Mouse (Mus musculus) cerebellum, postnatal 4 days (tissue): ENCODE measurements around the gene Olfr220.

Experiments
- DNase-seq, 2 experiments: peaks; one replicate each; pipeline ENCODE4 v3.0.0; 2022; ENCODE audit warnings: low spot score in 2 of 2, mixed read lengths in 1 of 2

The Olfr220 gene

DNA sequence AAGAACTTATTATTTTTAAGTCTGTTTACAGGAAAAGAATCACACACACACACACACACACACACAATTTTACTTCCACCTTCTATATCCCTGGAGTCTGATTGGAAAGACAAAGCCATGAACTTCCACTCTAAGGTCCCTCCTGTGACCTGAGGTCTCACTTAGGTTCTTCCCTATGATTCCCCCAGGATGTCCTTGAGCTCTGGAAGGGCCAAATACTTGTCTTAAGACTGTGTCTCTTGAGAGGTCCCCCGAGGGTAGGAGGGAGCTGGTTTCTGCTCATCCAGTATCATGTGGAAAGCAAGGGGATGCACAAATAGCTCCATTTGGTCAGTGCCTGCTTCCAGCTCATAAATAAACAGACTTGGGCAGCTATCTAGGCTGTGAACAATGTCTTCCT lies at the start of gene Olfr220:
Gene Olfr220 (plus strand): TSS at position 301 of the 400 bp plus-strand sequence.
- no peak for DNase-seq

DNA sequence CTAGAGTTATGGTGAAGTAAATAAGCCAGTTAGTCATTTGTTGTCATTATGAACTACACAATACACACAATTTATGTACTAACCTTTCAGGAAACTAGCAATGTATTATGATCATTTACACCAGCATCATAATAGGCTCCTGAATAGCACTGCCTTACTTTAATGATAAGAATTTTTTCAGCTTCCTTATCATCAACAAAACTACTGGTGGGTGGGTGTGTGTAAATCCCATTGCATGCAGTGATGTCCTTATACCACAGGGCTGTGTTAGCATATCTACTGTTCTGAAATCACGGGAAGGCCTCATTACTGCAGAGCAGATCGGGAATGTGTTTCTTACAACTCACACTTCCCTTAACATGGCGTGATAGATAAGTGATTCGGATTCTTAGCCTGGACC lies 18.9 kb upstream of the Olfr220 start:
- DNase-seq, result no peak

DNA sequence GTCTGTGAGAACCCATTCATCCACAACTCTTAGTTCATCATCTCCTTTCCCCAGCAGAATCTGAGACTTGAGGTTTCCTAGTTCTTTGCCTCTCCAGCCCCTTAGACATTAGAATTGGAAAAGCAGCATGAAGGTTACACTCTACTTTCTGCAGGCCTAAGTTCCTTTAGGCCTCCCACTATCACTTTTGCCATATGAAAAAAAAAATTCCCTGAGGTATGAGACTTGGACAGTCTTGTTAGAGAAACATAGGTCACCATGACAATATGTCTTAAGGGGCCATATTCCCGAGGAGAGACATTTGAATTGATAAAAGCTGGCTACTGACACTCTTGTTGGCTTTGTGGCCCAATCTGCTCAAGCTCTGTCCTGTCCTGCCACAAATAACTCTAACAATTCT lies 18.1 kb upstream of the Olfr220 start, which contains the start of gene Olfr414:
Gene Olfr414 (plus strand): TSS at position 301 of the 400 bp plus-strand sequence.
- DNase-seq, result no peak

DNA sequence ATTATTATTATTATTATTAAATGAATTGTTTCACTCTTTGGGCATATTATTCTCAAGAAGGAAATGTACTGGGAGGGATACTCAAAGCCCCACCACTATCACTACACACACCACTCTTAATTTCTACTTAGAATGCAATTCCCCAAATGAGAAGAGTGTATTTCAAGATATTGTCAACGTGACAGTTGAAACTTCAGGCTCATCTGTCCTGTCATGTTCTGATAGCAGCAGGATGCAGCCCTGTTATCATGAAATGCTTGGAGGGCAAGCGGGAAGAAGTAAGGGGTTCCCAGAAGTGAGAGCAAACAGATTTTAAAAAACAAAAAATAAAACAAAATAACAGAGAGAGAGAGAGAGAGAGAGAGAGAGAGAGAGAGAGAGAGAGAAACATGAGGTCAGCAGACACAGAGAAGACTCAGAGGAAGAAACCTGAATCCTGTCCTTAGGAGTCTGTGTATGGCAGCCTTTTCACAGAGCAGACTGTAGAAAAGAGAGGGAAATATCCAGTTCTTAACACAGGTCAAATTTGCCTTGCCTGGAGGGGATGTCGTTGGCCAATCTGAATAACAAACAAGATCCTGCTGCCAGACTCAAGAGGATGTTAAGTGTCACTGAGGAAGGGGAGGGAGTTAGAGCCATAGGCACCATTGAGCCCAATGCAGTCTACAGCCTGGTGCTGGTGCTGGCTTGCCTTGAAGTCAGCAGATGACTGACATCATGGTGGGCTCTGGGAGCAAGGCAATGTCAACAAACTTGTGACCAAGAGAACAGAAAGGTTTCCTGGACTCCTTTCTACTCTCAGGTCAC lies 15.5 kb upstream of the Olfr220 start:
- no peak for DNase-seq

DNA sequence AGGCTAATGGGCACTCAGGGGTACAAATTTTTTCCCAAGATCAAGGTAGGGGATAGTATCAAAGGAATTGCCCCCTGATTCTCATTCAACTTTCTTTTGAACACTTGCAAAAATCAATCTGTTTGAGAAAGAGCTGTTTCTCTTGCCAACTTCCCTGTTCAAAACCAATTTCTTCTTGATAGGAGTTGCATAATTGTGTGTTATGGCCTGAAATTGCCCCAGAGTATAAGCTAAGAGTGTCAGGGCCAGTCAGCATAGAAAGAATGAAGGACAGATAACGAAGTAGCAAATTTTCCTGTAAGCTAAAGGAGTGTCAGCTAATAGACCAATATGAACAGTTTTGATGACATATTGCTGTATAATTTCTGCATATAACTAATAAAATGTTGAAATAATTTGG lies 14.5 kb upstream of the Olfr220 start:
- DNase-seq, result no peak

DNA sequence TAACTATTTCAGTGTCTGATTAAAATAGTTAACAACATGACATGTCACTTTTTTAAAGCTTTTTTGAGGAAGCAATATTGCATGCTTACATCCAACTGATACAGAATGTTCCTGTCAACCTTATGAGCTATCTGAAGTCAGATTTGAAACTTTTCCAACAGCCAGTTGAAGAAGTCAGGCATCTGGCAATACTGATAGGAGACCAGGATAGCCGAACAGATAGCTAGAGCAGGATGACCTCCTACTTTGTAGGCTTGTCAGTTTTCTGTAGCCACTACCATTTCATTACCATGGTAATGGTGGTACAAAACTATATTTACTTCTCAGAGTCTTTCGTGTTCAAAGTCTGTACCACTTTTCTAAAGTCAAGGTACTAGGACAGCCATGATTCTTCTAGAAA lies 13.5 kb upstream of the Olfr220 start:
- no peak for DNase-seq

DNA sequence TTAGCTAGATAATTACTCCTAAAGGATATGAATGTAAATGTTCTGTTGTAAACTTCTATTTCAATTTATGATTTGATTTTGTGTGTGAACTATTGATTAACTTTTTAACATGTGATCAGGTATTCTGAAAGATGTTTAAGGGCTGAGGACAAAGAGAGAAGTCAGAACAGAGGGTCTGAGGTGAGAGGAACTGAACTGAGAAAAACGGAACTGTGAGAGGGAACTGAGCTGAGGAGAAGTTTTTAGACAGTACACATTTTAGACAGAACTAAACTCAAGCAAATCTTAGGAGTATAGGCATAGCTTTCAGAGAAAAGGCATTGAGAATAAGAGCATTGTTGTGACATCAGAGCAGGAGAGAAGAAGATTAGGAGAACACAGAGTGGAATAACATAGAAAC lies 7.8 kb upstream of the Olfr220 start:
- no peak for DNase-seq

DNA sequence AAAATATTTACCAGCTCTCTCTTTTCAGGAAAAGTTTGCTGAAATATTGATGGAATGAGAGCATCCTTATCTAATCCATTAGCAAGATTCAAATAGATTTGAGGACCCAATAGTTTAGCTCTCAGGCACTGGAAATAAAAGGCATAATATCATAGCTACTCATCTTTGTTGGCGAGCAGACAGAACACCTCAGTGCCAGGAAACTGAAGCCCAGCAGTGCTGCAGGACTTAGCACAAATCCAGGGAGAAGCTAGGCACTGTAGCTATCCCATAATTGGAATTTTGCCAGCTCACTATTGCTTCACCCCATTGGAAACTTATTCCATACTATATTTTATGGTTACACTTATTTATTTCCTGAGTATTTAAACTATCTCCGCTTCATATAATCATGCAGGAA lies 13.2 kb downstream of the Olfr220 start:
- DNase-seq, result no peak

DNA sequence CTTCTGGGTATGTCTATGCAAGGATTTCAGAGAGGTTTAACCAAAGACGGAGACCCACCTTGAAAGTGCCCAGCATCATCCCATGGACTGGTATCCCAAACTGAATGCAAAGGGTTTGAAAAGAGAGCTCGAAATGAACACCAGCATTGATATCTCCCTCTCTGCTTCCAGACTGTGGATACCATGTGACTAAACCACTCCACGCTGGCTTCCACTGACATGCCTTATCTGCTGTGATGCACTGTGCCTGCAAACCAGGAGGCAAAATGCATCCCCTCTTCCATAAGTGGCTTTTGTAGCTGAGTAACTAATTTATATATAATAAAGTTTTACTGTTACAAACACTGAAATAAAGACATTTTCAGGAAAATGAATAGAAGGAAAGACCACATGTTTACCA lies 23.5 kb downstream of the Olfr220 start:
- no peak for DNase-seq

DNA sequence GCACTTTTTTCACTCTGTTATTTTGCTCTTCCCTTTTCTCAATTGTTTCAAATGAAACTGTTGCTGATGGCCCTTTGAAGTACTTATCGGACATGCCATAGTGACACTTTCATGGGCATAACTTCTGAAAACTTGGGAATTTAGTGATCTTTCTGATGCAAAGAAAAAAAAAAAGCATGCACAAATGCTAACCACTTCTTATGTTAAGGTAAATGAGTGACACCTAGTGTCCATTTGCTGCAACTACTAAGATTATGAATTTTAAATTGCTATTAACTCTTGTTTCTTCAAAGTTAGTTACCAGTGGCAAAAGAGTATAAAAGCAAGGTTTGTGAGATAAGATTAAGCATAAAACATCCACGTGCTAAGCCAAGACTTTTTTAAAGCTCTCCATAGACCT lies 24.4 kb downstream of the Olfr220 start:
- DNase-seq, result no peak

DNA sequence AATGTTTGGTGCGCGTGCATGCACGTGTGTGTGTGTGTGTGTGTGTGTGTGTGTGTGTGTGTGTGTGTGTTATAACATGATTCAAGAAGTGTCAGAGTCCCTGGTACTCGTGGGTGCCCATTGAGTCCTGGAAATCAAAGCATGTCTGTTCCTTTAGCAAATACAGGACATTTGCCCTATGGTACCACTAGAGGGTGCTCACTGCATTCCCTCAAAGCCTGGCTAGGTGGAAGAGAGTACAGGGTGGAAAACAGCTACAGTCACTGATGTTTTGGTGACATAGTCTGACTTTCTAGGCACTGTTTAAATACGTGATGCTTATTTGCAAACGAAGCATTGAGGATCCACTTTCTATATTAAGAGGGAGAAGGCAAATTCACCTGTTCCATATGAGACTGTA lies 27.9 kb downstream of the Olfr220 start:
- DNase-seq, result peak in 1 of 2 experiments; percentile 48

DNA sequence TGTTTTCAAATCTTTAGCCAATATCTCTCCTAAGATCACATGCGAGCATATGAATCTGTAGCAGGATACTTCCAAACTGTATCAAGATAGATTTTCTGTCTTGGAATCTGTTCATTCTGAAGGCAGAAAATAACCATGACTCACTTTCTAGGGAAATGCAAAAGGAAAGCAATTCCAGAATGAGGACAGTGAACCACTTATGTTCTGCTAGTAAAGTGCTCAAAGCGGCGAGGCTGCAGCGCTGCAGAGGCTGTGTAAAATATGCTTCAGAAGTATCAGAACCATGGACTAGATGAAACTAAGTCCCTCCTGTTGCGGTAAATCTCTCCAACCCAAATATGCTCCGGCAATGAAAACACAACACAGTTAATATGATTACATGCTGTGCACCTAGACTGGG lies 40.7 kb downstream of the Olfr220 start:
- DNase-seq, result no peak

DNA sequence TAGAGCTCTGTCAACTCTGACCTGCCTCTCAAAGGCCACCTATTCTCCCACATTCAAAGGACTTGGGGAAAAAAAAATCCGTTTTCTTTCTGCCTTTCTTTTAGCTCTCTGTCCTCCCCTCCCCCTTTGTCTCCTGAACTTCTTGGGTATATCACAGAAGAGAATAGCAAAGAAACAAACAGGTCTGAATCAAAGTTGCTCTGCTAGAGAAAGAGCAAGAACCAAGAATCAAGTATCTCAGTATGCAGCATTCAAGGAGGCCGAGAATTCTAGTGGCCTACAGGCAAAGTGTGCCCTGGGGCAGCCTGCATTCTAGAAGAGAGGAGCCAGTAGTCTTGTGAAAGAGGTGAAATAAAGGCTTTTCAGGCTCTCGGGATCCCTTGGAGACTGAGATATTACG lies 58.2 kb downstream of the Olfr220 start:
- no peak for DNase-seq
